Mouse (Mus musculus) ES-E14 (cell line): ENCODE measurements around the gene Brd4. TPM values are rescaled to one million over a fixed set of nuclear protein-coding genes. Genes with fewer than 3 reads are reported as not detected.

ENCODE experiments used
- DNase-seq: peaks from one replicate; pipeline ENCODE4 v3.0.0-alpha.2; 2013; ENCODE audit warnings: low read depth, low spot score
- H3K27ac ChIP-seq: 2 replicates; pipeline ENCODE4 v1.5.1; 2012; ENCODE audit warnings: low read depth, mild to moderate bottlenecking, low read length, moderate library complexity, mixed read lengths; ENCODE audit not compliant: poor library complexity, insufficient read depth, severe bottlenecking
- H3K36me3 ChIP-seq: 2 replicates; pipeline ENCODE4 v1.6.1; 2012; ENCODE audit warnings: mild to moderate bottlenecking, low read length, moderate library complexity, mixed read lengths; ENCODE audit not compliant: control insufficient read depth, poor library complexity, insufficient read depth, severe bottlenecking
- H3K4me1 ChIP-seq, 2 experiments: fragments of 150-350 bp in 1 of 2; sonication (generic) in 1 of 2; 2 replicates each; pipeline ENCODE4 v1.6.1; 2012; ENCODE audit warnings: low read length in 2 of 2, mild to moderate bottlenecking in 1 of 2, mixed read lengths in 1 of 2; ENCODE audit not compliant: control insufficient read depth in 2 of 2, insufficient read depth in 2 of 2, poor library complexity in 1 of 2
- H3K4me3 ChIP-seq, 2 experiments: fragments of 150-350 bp in 1 of 2; sonication (generic) in 1 of 2; 2 replicates each; pipeline ENCODE4 v1.5.1; 2012; ENCODE audit warnings: low read length in 2 of 2, low read depth in 1 of 2, mild to moderate bottlenecking in 1 of 2, mixed read lengths in 1 of 2; ENCODE audit not compliant: insufficient read depth in 1 of 2, poor library complexity in 1 of 2, severe bottlenecking in 1 of 2
- H3K9ac ChIP-seq: 2 replicates; pipeline ENCODE4 v1.6.1; 2012; ENCODE audit warnings: low read depth, mild to moderate bottlenecking, low read length, mixed read lengths; ENCODE audit not compliant: poor library complexity, insufficient read depth, severe bottlenecking
- H3K9me3 ChIP-seq: fragments of 150-350 bp; sonication (generic); 2 replicates; pipeline ENCODE4 v1.6.1; 2012; ENCODE audit warnings: low read depth, mild to moderate bottlenecking, low read length; ENCODE audit not compliant: control insufficient read depth, insufficient read depth
- CHD2 ChIP-seq: IDR thresholded peaks from 2 replicates; pipeline ENCODE4 v1.6.1; 2014; ENCODE audit warnings: mild to moderate bottlenecking, low read depth, low read length, inconsistent platforms
- HCFC1 ChIP-seq: IDR thresholded peaks from 2 replicates; pipeline ENCODE4 v1.6.1; 2012; ENCODE audit warnings: low read length, inconsistent platforms, borderline replicate concordance; ENCODE audit not compliant: insufficient read depth
- MAFK ChIP-seq: IDR thresholded peaks from 2 replicates; pipeline ENCODE4 v1.6.1; 2014; ENCODE audit warnings: mild to moderate bottlenecking, low read depth, low read length, inconsistent platforms; ENCODE audit not compliant: insufficient read depth
- ZC3H11A ChIP-seq: IDR thresholded peaks from 2 replicates; pipeline ENCODE4 v1.6.1; 2012; ENCODE audit warnings: low read depth, mild to moderate bottlenecking, inconsistent platforms, low read length, borderline replicate concordance
- ZNF384 ChIP-seq: IDR thresholded peaks from 2 replicates; pipeline ENCODE4 v1.6.1; 2012; ENCODE audit warnings: low read depth, low read length, inconsistent platforms
- in situ Hi-C, 2 experiments: fragments of 600-800 bp; cut with MboI; formaldehyde crosslinking; loops; one replicate each; pipeline ENCODE4 v1.15.1; 2025; ENCODE audit warnings: low sequenced_read_pairs in 2 of 2, inconsistent platforms in 1 of 2; ENCODE audit not compliant: unreplicated experiment in 2 of 2
- total RNA-seq: library from RNA; depleted of rRNA; stranded (reverse); fragments of 300-350 nt; gene quantifications from 2 replicates; pipeline ENCODE4 v1.2.3, GENCODE M21; 2012

Brd4 gene
- total RNA-seq, 1 experiment: 51.7 TPM

DNA sequence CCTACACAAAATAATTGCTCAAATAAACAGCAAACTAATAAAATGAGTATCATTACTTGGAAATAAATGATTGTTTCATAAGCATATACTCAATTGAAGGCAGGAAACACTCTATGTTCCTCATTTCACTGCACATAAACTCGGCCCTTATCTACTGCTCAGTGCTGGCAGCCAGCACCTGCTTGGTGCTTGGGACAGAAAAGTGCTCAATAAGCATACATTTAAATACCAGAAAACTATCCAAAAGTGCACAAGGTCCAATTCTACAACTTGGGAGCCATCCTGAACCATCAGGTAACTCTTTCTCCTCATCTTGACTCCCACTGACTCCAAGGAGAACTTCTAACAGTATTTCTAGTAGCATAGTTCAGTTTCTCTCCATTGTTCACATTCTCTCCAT is 16.9 kb downstream of the Brd4 start:
- Histone ChIP-seq H3K9ac (no peak overlapping the region), H3K9me3 (no peaks in the 10 kb centered on the region), H3K27ac (no peak overlapping the region), H3K4me1 (peaks cover 0 to 6% of the 10 kb centered on the region in 2 experiments; a peak in 1 of 4 replicates), H3K4me3 (no peak overlapping the region), H3K36me3 (peaks cover 2% of the 10 kb centered on the region)
- in situ Hi-C loops: no loop called here
- DNase-seq: no peak
- TF ChIP-seq MAFK (no peak), ZNF384 (no peak), HCFC1 (no peak), CHD2 (no peak), ZC3H11A (no peak)

DNA sequence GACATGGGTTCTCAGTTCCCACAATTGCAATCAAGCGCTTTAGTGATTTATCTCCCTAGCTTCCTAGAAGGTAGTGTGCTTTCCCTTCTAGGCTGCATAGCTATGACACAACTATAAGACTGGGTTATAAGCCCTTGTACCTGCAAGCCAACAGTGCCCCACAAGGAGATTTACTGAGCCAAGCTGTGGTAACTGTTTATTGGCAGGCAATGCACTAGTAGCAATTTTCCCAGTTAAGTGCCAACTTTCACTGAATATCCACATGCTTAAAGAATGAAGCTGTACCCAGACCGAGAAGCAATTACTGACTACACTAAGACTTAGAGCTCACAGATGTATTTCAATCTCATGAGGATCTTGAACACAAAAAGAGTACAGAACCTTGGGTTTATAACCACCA is 20.9 kb downstream of the Brd4 start:
- Histone ChIP-seq H3K4me3 (no peak overlapping the region), H3K9me3 (no peaks in the 10 kb centered on the region), H3K27ac (no peak overlapping the region), H3K4me1 (peaks cover 0 to 3% of the 10 kb centered on the region in 2 experiments; a peak in 1 of 4 replicates), H3K9ac (no peak overlapping the region), H3K36me3 (no peaks in the 10 kb centered on the region)
- in situ Hi-C loops: no loop called here
- no peak for TF ChIP-seq CHD2
- TF ChIP-seq HCFC1: no peak
- no peak for TF ChIP-seq MAFK
- TF ChIP-seq ZC3H11A: no peak
- no peak for TF ChIP-seq ZNF384
- DNase-seq: no peak

DNA sequence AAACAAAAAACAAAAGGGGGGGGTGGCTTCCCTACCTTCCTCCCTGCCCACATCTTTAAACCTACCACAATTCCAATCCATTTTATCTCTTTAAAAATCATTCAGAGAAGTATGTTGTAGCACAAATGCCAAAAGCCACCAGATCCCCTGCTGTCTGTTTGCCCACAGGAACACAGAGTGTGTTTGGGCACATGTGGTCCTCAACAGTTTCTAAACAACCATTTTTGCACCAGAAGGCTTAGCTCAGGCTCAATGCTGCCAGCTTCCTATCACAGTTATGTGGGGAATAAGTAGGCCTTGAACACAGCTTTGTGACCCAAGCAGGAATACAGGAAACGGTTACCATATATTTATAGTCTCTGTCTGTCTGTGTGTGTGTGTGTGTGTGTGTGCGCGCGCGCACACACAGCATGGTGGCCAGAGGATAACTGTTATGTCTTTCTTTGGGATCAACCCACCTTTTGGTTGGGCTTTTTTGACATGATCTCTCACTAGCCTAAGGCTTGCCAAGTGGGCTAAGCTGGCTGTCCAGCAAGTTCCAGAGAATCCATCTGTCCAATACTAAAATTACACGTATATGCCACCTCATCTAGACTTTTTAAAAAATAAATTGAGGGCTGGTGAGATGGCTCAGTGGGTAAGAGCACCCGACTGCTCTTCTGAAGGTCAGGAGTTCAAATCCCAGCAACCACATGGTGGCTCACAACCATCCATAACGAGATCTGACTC is 21.5 kb downstream of the Brd4 start:
- Histone ChIP-seq H3K9me3 (no peaks in the 10 kb centered on the region), H3K4me1 (peaks cover 0 to 3% of the 10 kb centered on the region in 2 experiments; a peak in 1 of 4 replicates), H3K36me3 (no peaks in the 10 kb centered on the region), H3K9ac (no peak overlapping the region), H3K27ac (no peak overlapping the region), H3K4me3 (no peak overlapping the region)
- DNase-seq: no peak
- in situ Hi-C loops: no loop called here
- no peak for TF ChIP-seq MAFK
- TF ChIP-seq HCFC1: no peak
- no peak for TF ChIP-seq CHD2
- no peak for TF ChIP-seq ZC3H11A
- no peak for TF ChIP-seq ZNF384

DNA sequence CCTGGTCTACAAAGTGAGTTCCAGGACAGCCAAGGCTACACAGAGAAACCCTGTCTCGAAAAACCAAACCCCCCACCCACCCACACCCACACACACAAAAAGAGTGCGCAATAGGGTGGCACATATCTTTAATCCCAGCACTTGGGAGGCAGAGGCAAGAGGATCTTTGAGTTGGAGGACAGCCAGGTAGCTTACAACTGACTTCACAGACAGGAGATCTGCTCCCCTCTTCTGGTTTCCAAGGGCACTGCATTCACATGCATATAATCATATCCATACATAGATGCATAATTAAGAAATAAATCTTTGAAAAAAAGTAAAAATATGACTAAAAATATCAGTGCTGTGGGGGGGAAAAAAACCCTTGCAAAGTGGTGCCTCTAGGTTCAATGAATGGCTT is 25.7 kb downstream of the Brd4 start:
- H3K4me3 ChIP-seq: no peak overlapping the region
- H3K9me3 ChIP-seq: no peaks in the 10 kb centered on the region
- no peak for DNase-seq
- no peak overlapping the region for H3K9ac ChIP-seq
- TF ChIP-seq ZC3H11A (no peak), MAFK (no peak), ZNF384 (no peak), HCFC1 (no peak), CHD2 (no peak)
- no peaks in the 10 kb centered on the region; the same call in 1 of the 2 replicates for H3K36me3 ChIP-seq
- in situ Hi-C loops: no loop called here
- no peak overlapping the region for H3K27ac ChIP-seq
- H3K4me1 ChIP-seq: peaks cover 0 to 3% of the 10 kb centered on the region in 2 experiments; a peak in 1 of 4 replicates
